Mouse (Mus musculus): ENCODE data around the gene Osbpl6. TPM values are rescaled to one million over a fixed set of nuclear protein-coding genes. Genes with fewer than 3 reads are reported as not detected.

Osbpl6 gene
- polyA plus RNA-seq, 1 experiment from 2014 or later: 10.1 TPM

GRCm38 (mm10) chr2:76418142-76418518 lies 11.8 kb downstream of the Osbpl6 start:
- no peak for DNase-seq (ENCODE audit: low spot score)

- no peak for DNase-seq (ENCODE audit: low spot score)
Observed at GRCm38 (mm10) chr2:76421411-76421924, 15.2 kb downstream of the Osbpl6 start.

GRCm38 (mm10) chr2:76426816-76427215 lies 20.5 kb downstream of the Osbpl6 start:
- no peak for DNase-seq (ENCODE audit: low spot score)

GRCm38 (mm10) chr2:76429318-76429717 lies 23.0 kb downstream of the Osbpl6 start:
- no peak for DNase-seq (ENCODE audit: low spot score)

GRCm38 (mm10) chr2:76429855-76430254 lies 23.5 kb downstream of the Osbpl6 start:
- no peak for DNase-seq (ENCODE audit: low spot score)

GRCm38 (mm10) chr2:76430539-76430938 lies 24.2 kb downstream of the Osbpl6 start:
- DNase-seq (ENCODE audit: low spot score): no peak

- no peak for DNase-seq (ENCODE audit: low spot score)
Observed at GRCm38 (mm10) chr2:76434224-76434623, 27.9 kb downstream of the Osbpl6 start.

- no peak for DNase-seq (ENCODE audit: low spot score)
Observed at GRCm38 (mm10) chr2:76435667-76436239, 29.4 kb downstream of the Osbpl6 start.

GRCm38 (mm10) chr2:76437372-76437771 lies 31.1 kb downstream of the Osbpl6 start:
- DNase-seq (ENCODE audit: low spot score): no peak

- no peak for DNase-seq (ENCODE audit: low spot score)
Observed at GRCm38 (mm10) chr2:76439540-76439939, 33.2 kb downstream of the Osbpl6 start.

- DNase-seq (ENCODE audit: low spot score): no peak
Observed at GRCm38 (mm10) chr2:76442086-76442485, 35.8 kb downstream of the Osbpl6 start.

- DNase-seq (ENCODE audit: low spot score): no peak
Observed at GRCm38 (mm10) chr2:76449836-76450355, 43.6 kb downstream of the Osbpl6 start.

- DNase-seq (ENCODE audit: low spot score): no peak
Observed at GRCm38 (mm10) chr2:76466723-76467122, 60.4 kb downstream of the Osbpl6 start.

GRCm38 (mm10) chr2:76468204-76468603 lies 61.9 kb downstream of the Osbpl6 start:
- DNase-seq (ENCODE audit: low spot score): no peak

- DNase-seq (ENCODE audit: low spot score): no peak
Observed at GRCm38 (mm10) chr2:76469091-76469750, 62.9 kb downstream of the Osbpl6 start.

- no peak for DNase-seq (ENCODE audit: low spot score)
Observed at GRCm38 (mm10) chr2:76469751-76470099, 63.4 kb downstream of the Osbpl6 start.

- DNase-seq (ENCODE audit: low spot score): no peak
Observed at GRCm38 (mm10) chr2:76470391-76470790, 64.1 kb downstream of the Osbpl6 start.

- DNase-seq (ENCODE audit: low spot score): no peak
Observed at GRCm38 (mm10) chr2:76475788-76476187, 69.5 kb downstream of the Osbpl6 start.

- no peak for DNase-seq (ENCODE audit: low spot score)
Observed at GRCm38 (mm10) chr2:76488764-76489163, 82.5 kb downstream of the Osbpl6 start.

- no peak for DNase-seq (ENCODE audit: low spot score)
Observed at GRCm38 (mm10) chr2:76490198-76490597, 83.9 kb downstream of the Osbpl6 start.

GRCm38 (mm10) chr2:76491371-76491770 lies 85.1 kb downstream of the Osbpl6 start:
- no peak for DNase-seq (ENCODE audit: low spot score)

GRCm38 (mm10) chr2:76492224-76492623 lies 85.9 kb downstream of the Osbpl6 start:
- DNase-seq (ENCODE audit: low spot score): no peak
